Mouse (Mus musculus) Patski (cell line): Measurements from ENCODE around the gene Rtbdn. TPM values are rescaled to one million over a fixed set of nuclear protein-coding genes. Genes with fewer than 3 reads are reported as not detected.
A peak's percentile ranks its signal among the peaks of the same experiment; 100 is the strongest.
"Not testable (repeated sequence)": the region's sequence is repeated elsewhere in the genome, so short reads cannot be mapped to it uniquely, and the experiment has no call there.

Experiments
- ATAC-seq: fragments of 100-300 bp; one replicate; pipeline ENCODE4 v1.8.0; 2021
- CTCF ChIA-PET: fragments of 350-600 bp; sonication (Branson Sonifier 250); formaldehyde crosslinking; loops from one replicate; lab custom pipeline; 2022; ENCODE audit warnings: inconsistent platforms; lab: Charles Lee
- POLR2A ChIA-PET: fragments of 350-600 bp; sonication (Branson Sonifier 250); formaldehyde crosslinking; loops from one replicate; lab custom pipeline; 2022; ENCODE audit warnings: antibody characterized with exemption, inconsistent platforms; lab: Charles Lee
- DNase-seq: peaks from one replicate; pipeline ENCODE4 v3.0.0-alpha.2; 2011; ENCODE audit warnings: low read depth, low spot score
- H3K27me3 ChIP-seq: fragments of 371-371 bp; one replicate; pipeline ENCODE4 v1.5.1; 2021
- CTCF ChIP-seq: fragments of 100-300 bp; IDR thresholded peaks from one replicate; pipeline ENCODE4 v1.5.1; 2021
- in situ Hi-C: fragments of 300-500 bp; cut with MboI; formaldehyde crosslinking; loops from 3 replicates; pipeline ENCODE4 v1.11.1; 2018; ENCODE audit warnings: low pct_unique_long_range_greater_than_20kb, mixed read lengths
- polyA plus RNA-seq: library from polyadenylated mRNA; unstranded; gene quantifications from one replicate; pipeline ENCODE4 v1.2.3, GENCODE M21; 2021

The Rtbdn gene
- polyA plus RNA-seq: 0.22 TPM

DNA sequence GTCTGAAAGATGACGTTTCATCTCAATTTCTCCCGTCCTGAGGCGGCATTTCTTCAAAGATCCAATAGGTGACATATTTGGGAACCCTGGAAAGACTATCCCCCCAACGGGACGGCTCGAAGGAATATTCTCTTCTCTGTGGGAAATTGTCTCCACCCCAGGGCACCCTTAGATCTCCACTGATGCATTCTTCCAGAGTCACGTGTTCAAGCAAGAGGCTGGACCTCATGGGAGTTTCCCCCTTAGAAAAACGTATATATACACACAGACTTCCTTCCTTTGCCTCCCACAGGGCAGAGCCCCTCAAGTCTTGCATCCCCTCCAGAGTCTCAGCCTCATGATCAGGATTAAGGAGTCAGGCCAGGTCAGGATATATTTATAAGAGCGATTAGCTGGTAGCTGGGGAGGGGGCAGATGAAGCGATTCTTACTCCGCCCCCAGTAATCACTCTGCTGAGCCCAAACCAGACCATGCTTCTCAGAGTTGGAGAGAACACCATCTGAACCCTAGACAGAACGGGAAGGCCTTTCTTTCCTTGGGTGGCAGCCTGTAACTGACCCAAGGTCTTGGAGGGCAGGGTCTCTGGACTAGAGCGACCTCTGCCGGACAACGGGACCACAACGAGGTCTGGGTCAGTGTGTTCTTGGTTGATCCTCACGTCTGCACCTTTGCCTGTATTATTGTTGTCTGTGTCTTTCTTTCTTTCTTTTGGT, at the start of gene Rtbdn:
TSS of gene Rtbdn (plus strand) at position 464 of the 713 bp plus-strand sequence.
- CTCF ChIA-PET: no interaction called here
- DNase-seq (no peak), ATAC-seq (no peak)
- in situ Hi-C loops: no loop called here
- H3K27me3 ChIP-seq: peaks cover 59% of the 10 kb centered on the region
- TF ChIP-seq CTCF: peak; percentile 48
- POLR2A ChIA-PET: no interaction called here

DNA sequence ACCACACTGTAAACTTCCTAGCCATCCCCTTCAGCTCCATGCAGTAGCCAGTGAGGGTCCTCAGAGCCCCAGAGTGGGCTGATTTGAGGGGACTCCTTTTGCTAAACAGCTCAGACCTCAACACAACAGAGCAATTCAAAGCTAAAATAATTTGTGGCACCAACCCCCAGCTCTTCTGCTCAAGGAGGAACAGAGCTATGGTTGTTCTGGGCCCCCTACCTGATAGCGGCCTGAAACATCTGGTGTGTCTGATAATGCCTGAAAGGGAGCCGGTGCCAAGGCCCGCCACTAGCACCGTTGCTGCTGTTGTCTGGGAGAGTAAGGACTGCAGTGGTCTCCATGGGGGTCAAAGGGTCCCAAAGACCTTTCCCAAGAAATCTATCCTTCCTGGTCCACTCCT, 45.7 kb upstream of the Rtbdn start:
- DNase-seq (no peak), ATAC-seq (no peak)
- POLR2A ChIA-PET: interaction anchor here (0.6 to 3.1 kb wide), 3 partner anchors 22 to 212 kb away, joined by 3 to 14 read pairs (median 6); partner anchors contain the start of gene Calr
- CTCF ChIA-PET: interaction anchor here (0.6 to 3.6 kb wide), 4 partner anchors 9 to 44 kb away, joined by 3 to 19 read pairs (median 3); no protein-coding TSS in a partner anchor
- no peaks in the 10 kb centered on the region for H3K27me3 ChIP-seq
- TF ChIP-seq CTCF: no peak
- in situ Hi-C loops: no loop called here

DNA sequence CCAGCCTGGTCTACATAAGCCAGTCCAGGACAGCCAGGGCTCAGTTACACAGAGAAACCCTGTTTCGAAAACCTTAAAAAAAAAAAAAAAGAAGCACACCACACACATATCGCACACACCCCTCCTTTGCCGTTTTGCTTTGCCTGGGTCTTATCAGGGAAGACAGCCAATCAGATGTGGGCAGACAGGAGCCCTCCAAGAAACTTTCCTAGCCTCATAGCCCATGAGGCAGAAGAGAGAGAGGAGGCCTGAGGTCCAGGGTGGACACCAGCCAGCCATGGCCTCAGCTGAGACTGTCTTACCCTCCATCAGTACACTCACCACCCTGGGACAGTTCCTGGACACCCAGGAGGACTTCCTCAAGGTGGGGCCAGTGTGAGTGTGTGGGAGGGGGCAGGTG, 45.0 kb upstream of the Rtbdn start, which contains the start of gene Klf1:
TSS of gene Klf1 (plus strand) at position 177 of the 400 bp plus-strand sequence.
- ATAC-seq: no peak
- in situ Hi-C loops: no loop called here
- TF ChIP-seq CTCF: no peak
- H3K27me3 ChIP-seq: no peaks in the 10 kb centered on the region
- POLR2A ChIA-PET: interaction anchor here (3.1 kb wide), 1 partner anchor 56 kb away, joined by 14 read pairs; the partner anchor contains the start of gene Calr
- CTCF ChIA-PET: interaction anchor here (1.2 to 3.6 kb wide), 3 partner anchors 8 to 55 kb away, joined by 3 to 22 read pairs (median 19); partner anchors contain the start of gene Gcdh
- no peak for DNase-seq

DNA sequence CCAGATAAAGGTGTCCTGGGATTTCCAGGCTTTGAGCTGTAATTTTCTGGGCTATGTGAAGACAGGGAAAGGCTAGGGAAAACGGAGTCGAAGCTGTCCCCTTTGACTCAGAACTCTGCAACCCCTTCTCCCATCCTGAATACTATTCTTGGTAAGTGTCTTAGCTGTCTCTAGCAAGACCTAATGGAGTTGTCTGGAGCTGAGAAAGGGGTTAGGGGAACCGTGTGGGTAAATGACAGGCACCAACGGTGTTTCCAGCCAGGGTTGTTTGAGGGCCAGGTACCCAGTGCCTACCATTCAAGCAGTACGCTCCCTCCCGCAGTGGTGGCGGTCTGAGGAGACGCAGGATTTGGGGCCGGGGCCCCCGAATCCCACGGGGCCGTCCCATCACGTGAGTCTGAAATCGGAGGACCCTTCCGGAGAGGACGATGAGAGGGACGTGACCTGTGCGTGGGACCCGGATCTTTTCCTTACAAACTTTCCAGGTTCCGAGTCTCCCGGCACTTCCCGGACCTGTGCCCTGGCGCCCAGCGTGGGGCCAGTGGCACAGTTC, 44.3 kb upstream of the Rtbdn start:
- no peak for DNase-seq
- ChIA-PET CTCF (interaction anchor here (1.0 to 3.6 kb wide), 12 partner anchors 8 to 87 kb away, joined by 3 to 22 read pairs (median 5); partner anchors contain the start of genes Calr and Gcdh), POLR2A (interaction anchor here (0.8 to 3.1 kb wide), 3 partner anchors 10 to 82 kb away, joined by 3 to 14 read pairs (median 4); partner anchors contain the start of gene Calr)
- ATAC-seq: no peak
- no peaks in the 10 kb centered on the region for H3K27me3 ChIP-seq
- no peak for TF ChIP-seq CTCF
- in situ Hi-C loops: no loop called here

DNA sequence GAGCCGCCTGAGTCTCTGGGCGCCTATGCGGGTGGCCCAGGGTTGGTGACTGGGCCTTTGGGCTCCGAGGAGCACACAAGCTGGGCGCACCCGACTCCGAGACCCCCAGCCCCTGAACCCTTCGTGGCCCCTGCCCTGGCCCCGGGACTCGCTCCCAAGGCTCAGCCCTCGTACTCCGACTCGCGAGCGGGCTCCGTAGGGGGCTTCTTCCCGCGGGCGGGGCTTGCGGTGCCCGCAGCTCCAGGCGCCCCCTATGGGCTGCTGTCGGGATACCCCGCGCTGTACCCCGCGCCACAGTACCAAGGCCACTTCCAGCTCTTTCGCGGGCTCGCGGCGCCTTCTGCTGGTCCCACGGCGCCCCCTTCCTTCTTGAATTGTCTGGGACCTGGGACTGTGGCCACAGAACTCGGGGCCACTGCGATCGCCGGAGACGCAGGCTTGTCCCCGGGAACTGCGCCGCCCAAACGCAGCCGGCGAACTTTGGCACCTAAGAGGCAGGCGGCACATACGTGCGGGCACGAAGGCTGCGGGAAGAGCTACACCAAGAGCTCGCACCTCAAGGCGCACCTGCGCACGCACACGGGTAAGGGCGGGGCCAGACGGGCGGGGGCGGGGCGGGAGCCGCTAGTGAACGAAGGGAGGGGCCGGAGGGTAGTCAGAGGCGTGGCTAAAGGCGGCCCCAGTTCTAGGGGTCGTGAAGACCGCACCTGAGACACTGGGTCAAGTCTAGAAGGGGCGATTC, 43.7 kb upstream of the Rtbdn start:
- no peak for TF ChIP-seq CTCF
- POLR2A ChIA-PET: interaction anchor here (0.6 to 3.1 kb wide), 6 partner anchors 9 to 100 kb away, joined by 3 to 14 read pairs (median 3); partner anchors contain the start of genes Calr and Gcdh
- no peaks in the 10 kb centered on the region for H3K27me3 ChIP-seq
- in situ Hi-C loops: no loop called here
- peak; percentile 92 for ATAC-seq
- peak; percentile 55 for DNase-seq
- CTCF ChIA-PET: interaction anchor here (0.8 to 3.6 kb wide), 19 partner anchors 9 to 95 kb away, joined by 3 to 22 read pairs (median 4); partner anchors contain the start of genes Calr, Dand5, Gcdh and Syce2

DNA sequence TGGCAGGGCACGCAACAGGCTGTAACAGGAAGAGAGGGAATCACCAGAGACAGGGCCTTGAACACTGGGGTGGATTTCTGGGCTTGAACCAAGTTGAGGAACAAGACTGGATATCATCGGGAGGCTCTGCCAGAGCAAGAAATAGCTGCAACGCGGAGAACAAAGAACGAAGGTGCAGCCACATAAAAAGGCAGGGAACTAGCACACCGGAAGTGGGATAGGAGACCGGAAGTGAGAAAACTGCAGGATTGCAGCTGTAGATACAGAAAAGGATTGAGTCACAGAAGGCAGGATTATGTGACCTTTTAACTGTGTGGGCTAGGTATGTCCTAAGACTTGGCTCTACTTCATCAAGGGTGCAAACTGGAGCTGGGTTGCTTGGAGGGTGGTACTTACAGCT, 42.4 kb upstream of the Rtbdn start:
- in situ Hi-C loops: no loop called here
- no peak for DNase-seq
- ChIA-PET POLR2A (no interaction called here), CTCF (interaction anchor here (1.6 to 2.2 kb wide), 4 partner anchors 22 to 94 kb away, joined by 3 to 12 read pairs (median 7); partner anchors contain the start of gene Calr)
- TF ChIP-seq CTCF: no peak
- H3K27me3 ChIP-seq: no peaks in the 10 kb centered on the region
- ATAC-seq: no peak

DNA sequence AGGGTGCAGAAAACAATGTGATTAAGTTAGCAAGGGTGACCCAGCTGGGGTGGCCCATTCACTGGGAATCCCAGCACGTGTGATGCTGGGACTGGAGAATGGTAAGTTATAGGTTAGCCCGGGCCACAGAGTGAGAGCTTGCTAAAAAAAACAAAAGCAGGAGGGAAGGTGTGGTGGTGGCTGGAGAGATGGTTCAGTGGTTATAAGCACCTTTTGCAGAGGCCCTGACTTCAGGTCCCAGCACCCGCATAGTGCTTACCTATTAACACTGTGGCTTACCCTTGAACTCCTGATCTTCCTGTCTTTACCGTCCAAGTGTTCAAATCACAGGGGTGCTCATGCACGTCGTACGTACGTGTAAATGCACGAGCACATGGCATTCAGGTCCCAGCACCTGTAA, 39.8 kb upstream of the Rtbdn start:
- in situ Hi-C loops: no loop called here
- no peak for DNase-seq
- POLR2A ChIA-PET: no interaction called here

DNA sequence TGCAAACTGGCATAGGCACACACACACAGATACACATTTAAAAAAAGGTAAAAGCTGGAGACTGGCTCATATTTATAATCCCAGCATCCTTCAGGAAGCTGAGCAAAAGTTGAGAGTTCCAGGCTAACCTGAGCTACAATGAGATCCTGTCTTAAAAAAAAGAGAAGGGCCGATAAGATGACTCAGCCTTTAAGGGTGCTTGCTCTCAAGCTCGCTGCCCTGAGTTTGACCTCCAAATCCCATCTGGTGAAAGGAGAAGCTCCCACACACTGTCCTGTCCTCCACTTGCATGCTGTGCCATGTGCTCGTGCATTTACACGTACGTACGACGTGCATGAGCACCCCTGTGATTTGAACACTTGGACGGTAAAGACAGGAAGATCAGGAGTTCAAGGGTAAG, 39.3 kb upstream of the Rtbdn start:
- no peak for ATAC-seq
- in situ Hi-C loops: no loop called here
- POLR2A ChIA-PET: no interaction called here
- no peaks in the 10 kb centered on the region for H3K27me3 ChIP-seq
- no peak for DNase-seq
- TF ChIP-seq CTCF: no peak
- CTCF ChIA-PET: interaction anchor here (1.1 to 1.4 kb wide), 2 partner anchors 14 to 82 kb away, joined by 4 to 5 read pairs; partner anchors contain the start of gene Gcdh

More for the DNA sequence above, 39.8 kb upstream of the Rtbdn start:
- CTCF ChIA-PET: interaction anchor here (1.4 kb wide), 1 partner anchor 82 kb away, joined by 5 read pairs; no protein-coding TSS in a partner anchor
- TF ChIP-seq CTCF: no peak
- H3K27me3 ChIP-seq: no peaks in the 10 kb centered on the region
- ATAC-seq: no peak

DNA sequence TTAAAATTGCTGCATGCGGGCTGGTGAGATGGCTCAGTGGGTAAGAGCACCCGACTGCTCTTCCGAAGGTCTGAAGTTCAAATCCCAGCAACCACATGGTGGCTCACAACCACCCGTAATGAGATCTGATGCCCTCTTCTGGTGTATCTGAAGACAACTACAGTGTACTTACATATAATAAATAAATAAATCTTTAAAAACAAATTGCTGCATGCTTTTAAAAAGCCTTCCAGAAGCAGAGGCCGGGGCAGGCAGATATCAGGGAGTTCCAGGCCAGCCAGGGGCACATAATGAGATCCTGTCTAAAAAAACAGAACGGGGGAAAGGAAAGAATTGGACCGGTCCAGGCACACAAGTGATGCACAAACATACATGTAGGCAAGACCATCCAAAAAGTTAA, 38.8 kb upstream of the Rtbdn start:
- CTCF ChIA-PET: interaction anchor here (1.1 to 1.4 kb wide), 2 partner anchors 15 to 82 kb away, joined by 4 to 5 read pairs; partner anchors contain the start of gene Gcdh
- H3K27me3 ChIP-seq, POLR2A ChIA-PET, DNase-seq, ATAC-seq, in situ Hi-C loops: not testable (repeated sequence)
